Mouse (Mus musculus): ENCODE data around the gene Setd4.
"Not testable (repeated sequence)": the region's sequence is repeated elsewhere in the genome, so short reads cannot be mapped to it uniquely, and the experiment has no call there.

Setd4 gene

GRCm38 (mm10) chr16:93603439-93604212 lies at the start of gene Setd4:
Gene Setd4, minus strand, starts transcription at chr16:93604063.
- DNase-seq: peak; percentile 93 to 97

- no peak for DNase-seq
Measured at GRCm38 (mm10) chr16:93648441-93649183, 44.7 kb upstream of the Setd4 start.

DNA sequence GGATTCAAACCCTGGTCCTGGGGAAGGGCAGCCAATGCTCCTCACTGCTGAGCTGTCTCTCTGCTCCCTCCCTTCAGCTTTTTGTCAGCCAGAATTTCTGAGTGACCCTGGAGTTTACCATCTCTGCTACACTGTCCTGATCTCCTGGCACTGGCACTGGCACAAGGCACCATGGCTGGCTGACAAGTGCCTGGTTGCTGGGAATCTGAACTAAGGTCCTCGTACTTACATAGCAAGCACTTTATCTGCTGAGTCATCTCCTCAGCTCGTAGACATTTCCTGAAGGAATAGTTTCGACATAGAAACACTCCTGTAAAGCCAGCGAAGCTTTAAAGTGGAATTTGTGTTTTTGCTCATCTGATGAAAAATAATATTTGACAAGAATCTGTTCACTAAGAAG lies 40.1 kb upstream of the Setd4 start:
- DNase-seq: no peak

GRCm38 (mm10) chr16:93627761-93628400 lies 24.0 kb upstream of the Setd4 start, which contains the start of gene Gm5678:
Gene Gm5678, plus strand, starts transcription at chr16:93628097.
- no peak for DNase-seq

GRCm38 (mm10) chr16:93626745-93627144 lies 22.9 kb upstream of the Setd4 start:
- DNase-seq: peak in 1 of 2 experiments; percentile 29

DNA sequence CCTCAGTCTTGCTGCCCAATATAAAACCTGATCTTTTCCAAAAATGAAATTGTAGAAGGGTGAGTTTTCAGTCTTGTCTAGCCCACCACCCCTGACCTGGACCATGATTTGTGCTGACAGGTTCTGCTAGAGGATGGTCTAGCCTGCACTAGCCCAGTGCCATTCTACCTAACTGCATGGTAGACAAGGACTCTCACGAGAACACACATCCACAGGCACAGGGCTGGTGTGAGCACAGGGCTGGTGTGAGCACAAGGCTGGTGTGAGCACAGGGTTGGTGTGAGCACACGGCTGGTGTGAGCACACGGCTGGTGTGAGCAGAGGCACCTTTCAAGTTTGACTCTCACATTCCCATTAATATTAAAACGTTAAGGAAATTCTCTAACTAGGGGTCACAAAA lies 20.8 kb upstream of the Setd4 start:
- no peak for DNase-seq

- not testable (repeated sequence) for DNase-seq
Measured at GRCm38 (mm10) chr16:93623759-93624158, 19.9 kb upstream of the Setd4 start.

DNA sequence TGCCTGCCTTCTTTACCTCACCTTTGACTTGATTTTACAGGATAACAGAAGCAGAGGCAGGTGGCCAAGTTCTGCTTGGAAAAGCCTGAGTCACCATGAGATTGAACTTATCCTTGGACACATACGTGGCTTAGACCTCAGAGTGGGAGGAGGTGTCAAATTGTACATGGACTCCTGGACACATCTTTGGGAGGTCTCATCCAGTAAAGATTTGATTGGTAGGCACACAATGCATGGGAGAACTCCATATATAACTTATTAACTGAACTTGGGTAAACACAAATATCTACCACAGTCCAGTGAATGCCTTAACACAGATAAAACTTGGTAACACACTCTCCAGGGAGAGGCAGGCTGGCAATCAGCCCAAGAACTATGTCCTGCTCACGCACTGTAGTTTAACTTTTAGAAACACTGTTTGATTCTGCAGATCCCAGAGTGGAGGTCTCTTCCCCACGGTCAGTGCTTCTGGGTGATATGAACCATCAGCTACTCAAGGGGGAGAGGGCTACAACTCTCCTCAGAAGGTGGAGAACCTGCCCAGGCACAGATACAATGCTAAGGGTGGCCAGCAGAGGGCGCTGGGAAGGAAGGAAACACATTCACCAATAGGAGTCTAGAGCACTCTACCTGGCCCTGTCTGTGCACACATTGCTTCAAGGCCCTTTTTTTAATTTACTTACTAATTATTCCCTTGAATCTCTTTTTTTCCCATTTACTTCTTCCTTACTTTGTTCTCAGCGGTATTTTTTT lies 11.4 kb upstream of the Setd4 start:
- peak; percentile 70 to 71 for DNase-seq

DNA sequence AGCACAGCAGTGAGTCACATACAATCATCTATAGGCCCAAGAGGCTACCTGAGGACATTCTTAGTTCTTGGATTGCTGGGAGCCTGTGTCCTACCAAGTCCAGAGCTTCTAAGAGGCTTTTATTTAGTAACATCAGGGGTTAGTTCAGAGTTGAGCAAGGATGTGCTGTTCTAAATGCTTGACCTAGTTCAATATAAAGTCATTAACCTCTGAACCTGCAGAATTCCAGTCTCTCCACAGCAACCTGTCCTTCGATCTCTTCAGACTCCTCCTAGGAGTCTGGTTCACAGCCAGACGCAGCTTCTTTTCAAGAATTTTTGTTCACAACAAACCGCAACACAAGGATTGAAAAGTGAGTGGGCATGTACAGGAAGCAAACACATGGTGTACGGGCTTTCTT lies 7.1 kb upstream of the Setd4 start:
- no peak for DNase-seq

GRCm38 (mm10) chr16:93609796-93610195 lies 5.9 kb upstream of the Setd4 start:
- DNase-seq: no peak

DNA sequence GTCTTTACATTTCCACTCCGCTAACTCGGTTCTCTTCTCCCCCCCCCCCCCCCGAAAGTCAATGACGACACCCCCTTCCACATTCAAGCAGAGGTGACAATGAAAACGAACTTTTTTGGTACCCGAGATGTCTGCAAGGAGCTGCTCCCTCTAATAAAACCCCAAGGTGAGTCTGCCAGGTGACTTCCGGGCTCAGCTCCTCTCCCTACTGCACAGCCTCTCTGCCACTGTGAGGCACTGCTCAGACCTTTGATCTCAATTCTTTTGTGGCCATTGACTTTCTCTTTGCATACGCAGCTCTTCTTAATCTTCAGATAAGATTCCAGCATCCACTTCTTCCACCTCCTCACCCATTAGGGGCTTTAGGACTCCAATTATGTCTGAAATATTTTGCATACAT lies 4.9 kb upstream of the Setd4 start:
- DNase-seq: no peak

GRCm38 (mm10) chr16:93607669-93608101 lies 3.8 kb upstream of the Setd4 start:
- DNase-seq: peak; percentile 78 to 86

GRCm38 (mm10) chr16:93606146-93606545 lies 2.3 kb upstream of the Setd4 start:
- no peak for DNase-seq

- DNase-seq: no peak
Measured at GRCm38 (mm10) chr16:93605553-93605952, 1.7 kb upstream of the Setd4 start, which contains the start of gene Cbr1. Gene Cbr1, plus strand, starts transcription at chr16:93605853.

DNA sequence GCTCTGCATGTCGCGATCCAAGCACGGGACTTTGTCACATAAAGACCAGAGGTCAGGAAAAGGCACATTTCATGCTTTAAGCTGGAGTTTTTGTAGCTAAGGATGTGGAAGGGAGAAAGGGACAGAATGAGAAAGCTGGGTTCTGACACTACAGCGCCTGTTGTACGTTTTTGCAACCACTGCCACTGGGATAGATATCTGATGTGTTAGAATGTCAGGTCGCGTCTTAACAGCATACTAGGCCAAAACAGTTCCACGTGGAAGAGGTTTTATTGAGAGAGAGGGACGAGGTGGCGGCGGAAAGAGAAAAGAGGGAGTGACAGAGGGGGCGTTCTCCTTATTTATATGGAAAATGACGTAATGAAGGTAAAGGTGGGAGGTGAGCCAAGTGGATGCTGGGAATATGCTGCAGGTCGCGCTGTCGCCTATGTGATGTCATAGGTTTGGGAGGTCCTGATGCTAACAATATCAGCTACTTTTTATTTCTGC lies 662 bp upstream of the Setd4 start:
- peak; percentile 25 to 42 for DNase-seq

DNA sequence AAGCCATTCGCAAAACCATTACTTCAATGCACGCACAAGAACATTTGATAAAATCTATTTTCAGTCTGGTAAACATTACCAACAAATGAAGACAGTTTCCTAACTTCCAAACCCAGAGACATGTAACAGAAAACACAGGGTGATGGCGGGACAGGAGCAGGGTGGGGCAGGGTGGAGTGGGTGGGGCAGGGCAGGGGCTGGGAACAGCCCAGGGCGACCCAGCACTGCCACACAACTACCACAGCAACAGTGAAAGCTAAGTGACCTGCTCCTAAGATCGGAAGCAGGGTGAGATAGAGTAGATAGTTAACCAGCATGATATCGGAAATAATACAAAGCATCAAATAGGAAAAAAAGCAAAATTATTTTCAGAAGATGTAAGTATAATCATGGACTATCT lies 4.4 kb downstream of the Setd4 start:
- peak in 1 of 2 experiments; percentile 0 for DNase-seq

GRCm38 (mm10) chr16:93597551-93597950 lies 6.3 kb downstream of the Setd4 start:
- no peak for DNase-seq

DNA sequence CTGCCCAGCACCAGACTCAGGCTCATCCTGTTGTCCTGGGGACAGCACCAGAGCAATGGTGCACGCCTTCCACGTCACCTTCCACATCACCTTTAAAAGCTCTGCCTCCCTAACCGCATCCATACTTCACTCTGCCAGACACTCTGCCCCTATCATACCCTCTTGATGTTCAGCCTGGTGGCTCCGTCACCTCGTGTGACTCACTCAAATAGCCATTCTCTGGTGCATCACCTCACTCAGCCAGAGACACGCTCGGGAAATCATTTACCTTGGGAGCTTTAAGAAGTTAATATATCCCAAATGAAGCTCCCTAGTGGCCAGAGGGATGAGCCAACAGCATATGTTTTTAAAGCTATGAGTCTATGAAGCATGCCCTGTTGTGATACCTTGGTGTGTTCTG lies 7.1 kb downstream of the Setd4 start:
- no peak for DNase-seq

DNA sequence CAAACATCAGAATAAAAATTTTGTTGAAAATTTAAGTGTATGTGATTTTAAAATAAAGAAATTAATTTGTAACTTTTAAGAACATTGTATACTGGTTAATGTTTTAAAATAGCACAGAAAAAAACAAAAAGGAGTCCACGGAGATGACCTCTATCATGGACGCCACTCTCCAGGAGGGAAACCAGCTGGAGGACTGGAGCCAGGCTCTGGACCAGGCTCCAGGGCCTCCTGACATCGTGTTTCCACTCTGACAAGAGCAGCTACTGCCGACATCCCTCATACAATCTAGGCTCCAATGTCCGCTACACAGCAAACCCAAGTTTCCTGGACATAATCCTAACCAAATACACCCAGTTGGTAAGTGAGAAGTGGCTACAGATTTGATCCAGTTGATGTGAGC lies 8.1 kb downstream of the Setd4 start:
- DNase-seq: no peak

DNA sequence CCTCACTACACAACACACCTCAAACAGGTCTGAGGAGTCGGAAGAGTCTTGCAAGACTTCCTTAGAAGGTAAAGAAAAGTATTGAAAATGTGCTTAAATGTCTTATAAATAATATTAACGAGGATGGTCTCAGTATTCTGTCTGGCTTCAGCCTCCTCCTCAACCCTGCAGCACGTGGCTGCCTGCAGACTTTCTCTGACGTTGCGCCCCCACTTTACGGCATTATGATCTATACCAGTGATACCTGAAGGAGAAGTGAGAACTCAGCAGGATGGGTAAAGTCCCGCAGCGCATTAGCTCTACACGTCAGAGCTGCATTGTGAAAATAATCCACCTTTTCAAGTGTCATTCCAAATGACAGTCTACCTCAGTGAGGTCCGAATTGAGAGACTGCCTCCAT lies 9.4 kb downstream of the Setd4 start:
- no peak for DNase-seq

DNA sequence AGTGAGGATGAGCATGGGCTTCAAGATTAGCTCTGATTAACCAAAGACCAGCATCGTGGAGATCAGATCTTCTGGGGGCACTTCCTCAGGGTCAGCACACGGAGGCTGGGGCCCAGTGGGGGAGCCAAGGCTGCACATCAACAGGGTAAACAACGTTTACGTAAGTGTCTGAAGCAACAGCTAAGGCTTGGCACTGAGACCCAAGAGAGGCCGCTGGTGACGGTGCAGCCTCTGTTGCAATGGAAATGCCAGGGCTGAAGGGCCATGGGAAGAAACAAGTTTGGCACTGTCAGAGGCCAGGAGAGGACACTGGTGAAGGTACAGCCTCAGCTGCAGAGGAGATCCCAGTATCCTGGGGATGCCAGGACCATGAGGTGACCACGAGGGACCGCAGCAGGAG lies 10.5 kb downstream of the Setd4 start:
- no peak for DNase-seq

- no peak for DNase-seq
Measured at GRCm38 (mm10) chr16:93592711-93593110, 11.2 kb downstream of the Setd4 start.
